Mouse (Mus musculus): ENCODE results near the gene Epb41l2. TPM values are rescaled to one million over a fixed set of nuclear protein-coding genes. Genes with fewer than 3 reads are reported as not detected.

The Epb41l2 gene
- polyA plus RNA-seq, 1 experiment from 2014 or later = 25.6 TPM

DNA sequence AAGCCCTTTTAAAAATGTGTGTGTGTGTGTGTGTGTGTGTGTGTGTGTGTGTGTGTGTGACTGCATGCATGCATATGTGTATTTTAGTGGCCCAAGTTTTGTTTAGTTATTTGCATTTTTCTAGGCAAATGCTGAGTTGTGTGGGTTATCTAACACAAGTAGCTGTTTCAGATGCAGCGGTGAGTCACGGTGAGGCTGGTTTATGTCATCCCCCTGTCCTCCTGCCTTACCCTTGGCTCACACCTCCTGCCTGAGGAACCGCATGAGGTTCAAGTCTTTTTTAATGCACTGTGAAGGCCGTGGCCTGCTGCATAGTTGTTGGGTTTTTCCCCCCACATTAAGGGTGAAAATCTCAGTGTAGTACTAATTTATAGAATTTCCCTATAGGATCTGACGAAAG, 73.3 kb downstream of the Epb41l2 start:
- Histone ChIP-seq H3K9ac (replicated peaks) (no peak overlapping the region), H3K9me3 (no peaks in the 10 kb centered on the region), H3K27ac (no peak overlapping the region), H3K4me3 (replicated peaks) (no peak overlapping the region), H3K27me3 (no peaks in the 10 kb centered on the region), H3K36me3 (no peaks in the 10 kb centered on the region), H3K4me2 (replicated peaks) (no peak overlapping the region), H3K4me1 (replicated peaks) (peaks cover 4% of the 10 kb centered on the region)
- ATAC-seq = no peak
- 62% methylated on average over 5 of the region's 5 CpGs for WGBS

DNA sequence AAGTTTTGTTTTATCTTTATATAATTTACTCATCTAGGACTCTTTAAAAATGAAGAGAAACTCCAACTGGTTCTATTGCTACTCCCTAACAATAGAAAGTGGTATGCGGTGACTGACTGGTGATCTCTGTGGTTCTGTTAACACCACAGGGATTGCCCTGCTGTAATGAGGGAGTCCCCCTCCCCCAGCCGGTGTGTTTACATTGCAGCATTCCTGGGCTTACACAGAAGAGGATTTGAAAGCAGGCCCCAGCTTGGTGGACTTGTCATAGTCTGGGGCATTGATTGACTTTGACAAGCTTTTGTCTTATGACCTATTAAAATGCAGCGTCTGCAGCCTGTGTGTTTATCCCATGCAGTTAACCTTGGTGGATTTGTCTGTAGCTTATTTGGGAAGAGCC, 73.9 kb downstream of the Epb41l2 start:
- Histone ChIP-seq H3K4me1 (replicated peaks) (peaks cover 4% of the 10 kb centered on the region), H3K9me3 (no peaks in the 10 kb centered on the region), H3K27ac (no peak overlapping the region), H3K4me2 (replicated peaks) (no peak overlapping the region), H3K36me3 (no peaks in the 10 kb centered on the region), H3K9ac (replicated peaks) (no peak overlapping the region), H3K4me3 (replicated peaks) (no peak overlapping the region), H3K27me3 (no peaks in the 10 kb centered on the region)
- peak; percentile 79 for ATAC-seq
- WGBS = 5% methylated on average over 3 of the region's 3 CpGs

DNA sequence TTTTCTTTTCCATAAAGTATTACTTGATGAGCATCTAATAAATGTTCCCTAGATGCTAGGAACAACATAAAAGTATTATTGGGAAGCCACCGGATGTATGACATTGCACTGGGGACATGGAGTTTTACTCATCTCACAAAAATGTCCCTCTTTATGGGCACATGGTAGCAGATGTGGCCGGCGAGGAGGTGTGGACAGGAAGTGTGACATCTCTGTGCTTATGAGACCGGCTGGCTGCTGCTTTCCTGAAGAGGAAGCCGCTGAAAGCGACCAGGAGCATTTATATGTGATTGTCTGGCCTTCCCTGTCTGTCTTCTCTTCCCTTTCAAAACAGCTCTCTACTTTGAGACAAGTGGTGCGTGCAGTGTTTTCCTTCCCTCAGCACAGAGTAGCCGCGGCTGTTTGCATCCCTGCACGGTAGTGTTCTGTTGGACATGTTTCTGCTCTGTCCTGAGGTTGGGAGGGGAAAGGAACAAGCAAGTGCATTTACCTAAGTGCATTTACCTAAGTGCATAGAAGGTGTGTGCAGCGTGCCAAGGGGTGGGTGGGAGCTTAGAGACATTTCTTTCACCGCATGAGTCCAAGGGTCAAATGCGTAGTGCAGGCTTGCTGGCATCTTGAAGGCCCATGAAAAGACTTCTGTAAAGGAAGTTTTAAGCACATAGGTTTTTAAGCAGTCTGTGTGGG, 74.9 kb downstream of the Epb41l2 start:
- ATAC-seq = no peak
- 72% methylated on average over 13 of the region's 13 CpGs for WGBS
- H3K36me3 ChIP-seq = no peaks in the 10 kb centered on the region
- H3K9me3 ChIP-seq = no peaks in the 10 kb centered on the region
- no peak overlapping the region for H3K27ac ChIP-seq
- H3K4me2 ChIP-seq (replicated peaks) = no peak overlapping the region
- no peak overlapping the region for H3K4me3 ChIP-seq (replicated peaks)
- H3K9ac ChIP-seq (replicated peaks) = no peak overlapping the region
- no peaks in the 10 kb centered on the region for H3K27me3 ChIP-seq
- peaks cover 4% of the 10 kb centered on the region for H3K4me1 ChIP-seq (replicated peaks)

DNA sequence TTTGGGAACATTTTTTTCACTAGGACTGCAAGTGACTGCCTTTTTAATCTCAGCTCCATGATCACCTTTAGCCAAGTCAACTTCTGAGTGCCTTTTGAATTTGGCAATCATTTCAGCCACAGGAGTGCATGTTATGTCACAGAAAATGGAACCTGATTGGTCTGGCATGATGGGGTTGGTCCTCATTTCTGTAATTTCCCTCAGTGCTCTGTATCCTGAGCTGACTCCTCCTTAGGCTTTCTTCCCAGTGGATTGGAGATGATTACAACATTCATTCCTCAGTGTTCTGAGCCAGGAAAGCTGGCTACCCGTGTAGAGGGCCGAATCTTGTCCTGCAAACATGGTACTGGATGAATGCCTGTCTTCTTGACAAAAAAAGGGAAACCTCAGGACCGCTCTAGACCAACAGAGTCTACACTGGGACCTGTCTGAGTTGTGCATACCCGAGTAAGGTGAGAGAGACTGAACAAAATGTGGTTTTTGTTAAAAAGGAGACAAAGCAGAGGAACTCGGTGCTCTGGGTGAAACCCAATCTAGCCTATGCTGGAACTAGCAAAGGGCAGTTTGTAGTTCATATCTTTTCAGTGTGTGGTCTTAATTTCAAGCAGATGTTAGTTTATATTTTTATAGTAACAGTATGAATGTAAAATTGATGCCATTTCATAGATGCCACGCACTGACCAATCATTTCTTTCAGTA, 77.3 kb downstream of the Epb41l2 start:
- no peak overlapping the region for H3K4me2 ChIP-seq (replicated peaks)
- H3K27ac ChIP-seq = no peak overlapping the region
- H3K27me3 ChIP-seq = no peaks in the 10 kb centered on the region
- no peak overlapping the region for H3K9ac ChIP-seq (replicated peaks)
- ATAC-seq = no peak
- no peaks in the 10 kb centered on the region for H3K9me3 ChIP-seq
- no peaks in the 10 kb centered on the region for H3K36me3 ChIP-seq
- H3K4me3 ChIP-seq (replicated peaks) = no peak overlapping the region
- 85% methylated on average over 6 of the region's 6 CpGs for WGBS
- peaks cover 4% of the 10 kb centered on the region for H3K4me1 ChIP-seq (replicated peaks)

DNA sequence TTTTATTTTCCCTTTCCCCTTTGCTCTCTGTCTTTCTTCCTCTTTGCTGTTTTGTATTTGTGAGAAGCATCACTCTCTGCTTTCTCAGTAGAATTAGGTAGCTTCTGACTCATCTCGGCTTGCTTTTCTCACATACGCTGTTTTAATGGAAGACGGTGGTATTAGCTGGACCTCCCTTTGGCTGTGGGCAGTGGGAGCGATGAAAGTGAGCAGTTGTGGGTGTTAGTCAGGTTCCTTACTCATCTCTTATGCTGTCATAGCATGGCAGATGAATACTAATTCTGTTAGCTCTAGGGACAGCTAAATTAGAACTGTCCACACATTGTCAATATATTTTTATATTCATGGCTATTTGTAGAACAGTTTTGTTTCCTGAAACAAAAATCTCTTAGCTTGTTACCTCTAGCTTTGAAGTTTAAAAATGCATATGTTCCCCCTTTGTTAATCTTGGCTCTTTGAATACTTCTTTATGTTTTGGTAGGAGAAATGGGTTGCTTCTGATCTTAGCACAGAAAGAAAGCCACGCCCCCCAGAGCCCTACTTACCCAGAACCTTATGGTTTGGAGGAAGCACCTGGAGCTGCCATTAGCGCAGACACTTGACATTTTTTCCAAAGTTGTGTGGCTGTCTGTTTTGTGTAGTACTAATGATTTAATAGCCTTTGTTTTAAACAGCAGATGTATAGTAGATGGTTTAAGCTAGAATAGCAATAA, 78.1 kb downstream of the Epb41l2 start:
- WGBS = 92% methylated on average over 6 of the region's 6 CpGs
- Histone ChIP-seq H3K4me1 (replicated peaks) (peaks cover 4% of the 10 kb centered on the region), H3K36me3 (no peaks in the 10 kb centered on the region), H3K9ac (replicated peaks) (no peak overlapping the region), H3K4me2 (replicated peaks) (no peak overlapping the region), H3K27ac (no peak overlapping the region), H3K4me3 (replicated peaks) (no peak overlapping the region), H3K9me3 (no peaks in the 10 kb centered on the region), H3K27me3 (no peaks in the 10 kb centered on the region)
- no peak for ATAC-seq

DNA sequence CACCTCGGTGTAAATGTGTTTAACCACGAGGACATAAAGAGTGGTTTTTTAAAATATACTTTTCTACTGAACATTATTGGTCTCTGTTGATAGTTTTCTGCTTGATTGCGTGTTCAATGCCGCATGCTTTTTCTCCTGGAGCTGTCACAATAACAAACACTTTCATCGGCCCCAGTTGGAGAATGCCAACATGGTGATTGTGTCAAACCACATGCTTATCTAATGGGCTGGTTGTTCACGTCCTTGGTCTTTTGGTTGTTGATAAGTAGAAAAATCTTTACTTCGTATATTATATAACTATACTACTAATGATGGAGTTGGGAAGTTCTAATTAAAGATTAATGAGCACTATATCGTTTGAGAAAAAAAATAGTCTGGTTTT, 78.7 kb downstream of the Epb41l2 start:
- Histone ChIP-seq H3K4me2 (replicated peaks) (no peak overlapping the region), H3K36me3 (no peaks in the 10 kb centered on the region), H3K4me1 (replicated peaks) (peaks cover 4% of the 10 kb centered on the region), H3K27me3 (no peaks in the 10 kb centered on the region), H3K27ac (no peak overlapping the region), H3K9ac (replicated peaks) (no peak overlapping the region), H3K4me3 (replicated peaks) (no peak overlapping the region), H3K9me3 (no peaks in the 10 kb centered on the region)
- 95% methylated on average over 8 of the region's 8 CpGs for WGBS
- ATAC-seq = no peak

DNA sequence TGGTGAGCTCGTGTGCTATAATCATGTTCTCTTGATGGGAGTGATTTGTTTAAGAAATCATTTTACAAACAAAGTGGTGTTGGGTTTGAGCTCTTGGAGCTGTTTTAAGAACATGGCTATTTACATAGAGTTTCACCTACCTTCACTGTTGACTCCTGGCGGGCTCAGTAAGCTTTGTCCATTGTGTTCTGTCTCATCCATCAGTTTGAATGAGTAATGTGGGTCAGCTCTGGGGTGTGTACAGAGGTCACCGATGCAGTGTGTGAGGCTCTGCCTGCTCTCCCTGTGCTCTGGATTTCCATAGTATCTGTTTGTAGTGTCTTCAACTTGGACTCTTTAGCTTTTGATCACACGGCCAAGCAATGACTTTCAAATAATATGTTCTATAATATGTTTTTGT, 79.6 kb downstream of the Epb41l2 start:
- Histone ChIP-seq H3K4me3 (replicated peaks) (no peak overlapping the region), H3K9me3 (no peaks in the 10 kb centered on the region), H3K27me3 (no peaks in the 10 kb centered on the region), H3K4me2 (replicated peaks) (no peak overlapping the region), H3K9ac (replicated peaks) (no peak overlapping the region), H3K27ac (no peak overlapping the region), H3K36me3 (no peaks in the 10 kb centered on the region), H3K4me1 (replicated peaks) (no peaks in the 10 kb centered on the region)
- WGBS = 78% methylated on average over 4 of the region's 4 CpGs
- ATAC-seq = no peak

DNA sequence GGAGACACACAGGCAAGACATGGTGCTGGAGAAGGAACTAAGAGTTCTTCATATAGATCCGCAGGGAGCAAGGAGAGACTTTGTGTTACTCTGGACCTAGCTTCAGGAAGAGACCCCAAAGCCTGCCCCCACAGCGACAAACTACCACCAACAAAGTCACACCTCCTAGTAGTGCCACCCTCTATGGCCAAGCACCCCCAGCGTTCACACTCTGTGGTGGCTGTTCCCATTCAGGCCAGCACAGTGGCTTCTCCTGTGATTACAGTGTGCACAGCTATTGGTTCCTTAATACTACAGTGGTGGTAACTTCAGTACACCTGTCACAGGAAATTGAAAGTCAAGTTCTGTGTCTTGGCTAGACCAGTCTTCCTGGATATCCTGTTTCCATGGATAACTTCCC, 80.3 kb downstream of the Epb41l2 start:
- H3K9ac ChIP-seq (replicated peaks) = no peak overlapping the region
- H3K4me1 ChIP-seq (replicated peaks) = no peaks in the 10 kb centered on the region
- H3K9me3 ChIP-seq = no peaks in the 10 kb centered on the region
- no peak overlapping the region for H3K4me2 ChIP-seq (replicated peaks)
- ATAC-seq = no peak
- H3K27ac ChIP-seq = no peak overlapping the region
- no peaks in the 10 kb centered on the region for H3K36me3 ChIP-seq
- no peaks in the 10 kb centered on the region for H3K27me3 ChIP-seq
- H3K4me3 ChIP-seq (replicated peaks) = no peak overlapping the region
- WGBS = 94% methylated on average over 3 of the region's 3 CpGs

DNA sequence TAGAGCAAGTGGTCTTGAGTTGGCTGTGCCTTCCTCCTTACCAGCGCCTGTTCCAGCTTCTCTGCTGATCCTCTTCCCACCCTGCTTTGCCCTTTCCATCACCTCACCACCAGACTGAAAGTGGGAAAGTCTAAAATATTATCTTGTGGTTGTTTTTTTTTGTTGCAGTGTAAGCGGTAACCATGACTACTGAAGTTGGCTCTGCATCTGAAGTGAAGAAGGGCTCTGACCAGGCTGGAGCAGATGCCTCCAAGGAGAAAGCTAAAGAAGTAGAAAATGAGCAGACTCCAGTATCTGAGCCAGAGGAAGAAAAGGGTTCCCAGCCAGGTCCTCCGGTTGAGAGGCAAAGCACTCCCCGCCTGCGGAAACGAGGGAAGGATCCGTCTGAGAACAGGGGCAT, 81.8 kb downstream of the Epb41l2 start:
- Histone ChIP-seq H3K27me3 (no peaks in the 10 kb centered on the region), H3K4me3 (replicated peaks) (no peak overlapping the region), H3K4me2 (replicated peaks) (no peak overlapping the region), H3K36me3 (no peaks in the 10 kb centered on the region), H3K9ac (replicated peaks) (no peak overlapping the region), H3K9me3 (no peaks in the 10 kb centered on the region), H3K27ac (no peak overlapping the region), H3K4me1 (replicated peaks) (no peaks in the 10 kb centered on the region)
- no peak for ATAC-seq
- 95% methylated on average over 7 of the region's 7 CpGs for WGBS

DNA sequence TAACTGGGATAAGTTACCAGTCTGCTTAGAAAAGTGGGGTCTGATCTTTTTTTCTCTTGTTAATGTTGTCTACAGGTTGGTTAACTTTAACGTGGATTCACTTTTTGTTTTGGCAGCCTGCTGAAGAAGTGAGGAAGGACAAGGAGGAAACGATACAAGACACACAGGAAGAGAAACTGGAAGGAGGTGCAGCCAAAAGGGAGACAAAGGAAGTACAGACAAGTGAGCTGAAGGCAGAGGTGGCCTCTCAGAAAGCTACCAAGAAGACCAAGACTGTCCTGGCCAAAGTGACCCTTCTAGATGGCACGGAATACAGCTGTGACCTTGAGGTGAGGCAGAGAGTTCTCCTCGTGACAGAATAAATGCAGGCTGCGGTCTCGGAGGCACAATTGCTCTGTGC, 84.0 kb downstream of the Epb41l2 start:
- Histone ChIP-seq H3K4me3 (replicated peaks) (no peak overlapping the region), H3K36me3 (no peaks in the 10 kb centered on the region), H3K4me1 (replicated peaks) (peaks cover 5% of the 10 kb centered on the region; the same call in 1 of the 2 replicates), H3K27me3 (no peaks in the 10 kb centered on the region), H3K27ac (no peak overlapping the region), H3K9ac (replicated peaks) (no peak overlapping the region), H3K4me2 (replicated peaks) (no peak overlapping the region), H3K9me3 (no peaks in the 10 kb centered on the region)
- 92% methylated on average over 6 of the region's 6 CpGs for WGBS
- ATAC-seq = no peak

DNA sequence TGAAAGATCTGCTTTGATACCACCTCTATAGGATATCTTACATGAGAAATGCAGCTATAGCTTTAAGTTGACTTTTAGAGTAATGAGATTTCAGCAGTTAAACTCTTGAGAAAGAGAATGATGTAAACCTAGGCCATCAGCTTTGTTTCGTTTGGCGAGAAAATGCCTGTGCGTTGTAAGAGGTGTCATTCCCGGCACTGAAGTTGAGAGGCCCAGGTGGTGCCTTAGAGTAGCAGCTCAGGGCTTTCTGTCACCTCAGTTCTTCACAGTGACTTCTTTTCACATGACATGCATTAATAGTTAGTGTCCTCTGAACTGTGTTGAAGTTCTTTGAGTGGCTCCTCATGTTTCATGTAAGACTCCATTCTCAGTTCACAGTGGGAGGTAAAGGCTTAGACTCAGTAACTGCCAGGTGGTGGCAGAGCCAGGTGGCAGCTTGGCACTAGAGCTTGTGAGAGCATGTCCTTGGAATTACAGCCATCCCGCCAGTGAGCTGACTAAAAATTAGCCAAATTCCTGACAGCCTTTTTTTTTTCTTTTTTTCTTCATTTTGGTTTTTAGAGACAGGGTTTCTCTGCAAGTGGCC, 84.7 kb downstream of the Epb41l2 start:
- no peak overlapping the region for H3K4me2 ChIP-seq (replicated peaks)
- H3K9me3 ChIP-seq = no peaks in the 10 kb centered on the region
- no peak overlapping the region for H3K4me3 ChIP-seq (replicated peaks)
- H3K36me3 ChIP-seq = no peaks in the 10 kb centered on the region
- ATAC-seq = no peak
- no peak overlapping the region for H3K27ac ChIP-seq
- WGBS = 82% methylated on average over 5 of the region's 5 CpGs
- peaks cover 5% of the 10 kb centered on the region; the same call in 1 of the 2 replicates for H3K4me1 ChIP-seq (replicated peaks)
- H3K9ac ChIP-seq (replicated peaks) = no peak overlapping the region
- H3K27me3 ChIP-seq = no peaks in the 10 kb centered on the region

DNA sequence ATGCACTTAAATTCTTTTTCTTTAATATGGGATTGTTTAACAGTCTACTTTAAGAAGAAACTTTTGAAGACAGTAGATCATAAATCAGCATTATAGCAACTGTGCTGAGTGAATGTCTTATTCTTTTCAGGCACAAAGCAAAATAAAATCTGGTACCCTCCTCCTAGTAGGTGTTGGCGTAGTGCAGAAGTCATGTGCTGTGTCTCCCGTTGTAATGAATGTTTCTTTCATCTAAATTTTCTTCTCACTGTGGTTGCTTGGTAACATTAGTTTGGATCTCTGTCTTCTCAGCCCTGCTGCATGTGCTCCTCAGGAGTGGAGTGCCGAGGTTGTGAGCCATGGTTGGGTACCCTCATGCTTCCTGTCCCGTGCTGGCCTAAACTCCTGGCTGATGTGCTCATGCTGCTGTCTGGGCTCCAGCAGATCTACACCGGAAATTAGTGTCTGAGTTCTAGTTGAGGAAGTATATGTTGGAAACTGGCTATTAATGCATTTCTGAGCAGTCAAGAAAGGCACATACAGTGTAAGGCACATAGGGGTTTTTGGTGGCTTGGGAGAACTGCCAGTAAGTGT, 87.4 kb downstream of the Epb41l2 start:
- H3K9ac ChIP-seq (replicated peaks) = no peak overlapping the region
- no peaks in the 10 kb centered on the region for H3K9me3 ChIP-seq
- 74% methylated on average over 5 of the region's 5 CpGs for WGBS
- no peak for ATAC-seq
- no peaks in the 10 kb centered on the region for H3K36me3 ChIP-seq
- H3K4me1 ChIP-seq (replicated peaks) = peaks cover 5% of the 10 kb centered on the region; the same call in 1 of the 2 replicates
- no peak overlapping the region for H3K27ac ChIP-seq
- H3K4me2 ChIP-seq (replicated peaks) = no peak overlapping the region
- no peak overlapping the region for H3K4me3 ChIP-seq (replicated peaks)
- no peaks in the 10 kb centered on the region for H3K27me3 ChIP-seq
